Mouse (Mus musculus): Measurements from ENCODE around the gene Cntnap4. TPM values are rescaled to one million over a fixed set of nuclear protein-coding genes. Genes with fewer than 3 reads are reported as not detected.

Cntnap4 gene
- total RNA-seq (2014; rRNA removed) (37.0 and 42.5 TPM in 2 replicates), polyA plus RNA-seq (2015; fragmentation: Nextera tagmentation; extraction: Ambion mirVana) (15.5 and 16.5 TPM in 2 replicates)

GRCm38 (mm10) chr8:112569471-112570141 lies at the start of gene Cntnap4:
Gene Cntnap4 (plus strand): TSS chr8:112570043.
- no peaks in the 10 kb centered on the region for H3K4me1 ChIP-seq (ENCODE audit: insufficient read depth, low read length)
- TF ChIP-seq CTCF (IDR thresholded peaks at IDR 0.05): no peak
- H3K27ac ChIP-seq (ENCODE audit: low read depth, low read length): peak within 1 kb of the TSS; percentile 77
- H3K4me3 ChIP-seq (ENCODE audit: low read depth, low read length): peak within 1 kb of the TSS; percentile 58
- peak within 1 kb of the TSS; percentile 54 for H3K4me2 ChIP-seq (ENCODE audit: low read depth, low read length, poor library complexity, severe bottlenecking)
- peak within 1 kb of the TSS; percentile 81 for H3K9ac ChIP-seq (replicated peaks; ENCODE audit: low read length, poor library complexity, severe bottlenecking)
- no peaks in the 10 kb centered on the region for H3K27me3 ChIP-seq (ENCODE audit: insufficient read depth, low read length)
- H3K36me3 ChIP-seq (ENCODE audit: insufficient read depth, low read length): no peaks in the 10 kb centered on the region
- DNase-seq (ENCODE audit: low spot score) (peak; percentile 76), ATAC-seq (ENCODE audit: low FRiP score) (peak; percentile 56; the same call in 1 of the 2 replicates)
- WGBS: under 1% methylated on average over 18 of the region's 18 CpGs
- no peaks in the 10 kb centered on the region for H3K9me3 ChIP-seq (ENCODE audit: low read length)

- DNase-seq (ENCODE audit: low spot score): no peak
- Histone ChIP-seq H3K4me1 (ENCODE audit: insufficient read depth, low read length) (no peaks in the 10 kb centered on the region), H3K9ac (replicated peaks; ENCODE audit: low read length, poor library complexity, severe bottlenecking) (no peak overlapping the region), H3K36me3 (ENCODE audit: insufficient read depth, low read length) (no peaks in the 10 kb centered on the region), H3K27ac (ENCODE audit: low read depth, low read length) (no peak overlapping the region), H3K27me3 (ENCODE audit: insufficient read depth, low read length) (no peaks in the 10 kb centered on the region), H3K4me3 (ENCODE audit: low read depth, low read length) (no peak overlapping the region), H3K4me2 (ENCODE audit: low read depth, low read length, poor library complexity, severe bottlenecking) (no peak overlapping the region), H3K9me3 (ENCODE audit: low read length) (no peaks in the 10 kb centered on the region)
- 59% methylated on average over 4 of the region's 4 CpGs for WGBS
- TF ChIP-seq CTCF (IDR thresholded peaks at IDR 0.05): no peak
- ATAC-seq (ENCODE audit: low FRiP score): no peak
Observed at GRCm38 (mm10) chr8:112557376-112557775, 12.5 kb upstream of the Cntnap4 start.

GRCm38 (mm10) chr8:112570541-112570940 lies 698 bp downstream of the Cntnap4 start:
- no peak for TF ChIP-seq CTCF (IDR thresholded peaks at IDR 0.05)
- H3K4me2 ChIP-seq (ENCODE audit: low read depth, low read length, poor library complexity, severe bottlenecking): peak overlapping the region; percentile 54
- ATAC-seq (ENCODE audit: low FRiP score) (no peak), DNase-seq (ENCODE audit: low spot score) (peak; percentile 28)
- H3K36me3 ChIP-seq (ENCODE audit: insufficient read depth, low read length): no peaks in the 10 kb centered on the region
- H3K9me3 ChIP-seq (ENCODE audit: low read length): no peaks in the 10 kb centered on the region
- H3K27ac ChIP-seq (ENCODE audit: low read depth, low read length): peak overlapping the region; percentile 77; the same call in 1 of the 2 replicates
- 2% methylated on average over 6 of the region's 6 CpGs for WGBS
- no peak overlapping the region for H3K9ac ChIP-seq (replicated peaks; ENCODE audit: low read length, poor library complexity, severe bottlenecking)
- peak overlapping the region; percentile 58 for H3K4me3 ChIP-seq (ENCODE audit: low read depth, low read length)
- no peaks in the 10 kb centered on the region for H3K27me3 ChIP-seq (ENCODE audit: insufficient read depth, low read length)
- no peaks in the 10 kb centered on the region for H3K4me1 ChIP-seq (ENCODE audit: insufficient read depth, low read length)

DNA sequence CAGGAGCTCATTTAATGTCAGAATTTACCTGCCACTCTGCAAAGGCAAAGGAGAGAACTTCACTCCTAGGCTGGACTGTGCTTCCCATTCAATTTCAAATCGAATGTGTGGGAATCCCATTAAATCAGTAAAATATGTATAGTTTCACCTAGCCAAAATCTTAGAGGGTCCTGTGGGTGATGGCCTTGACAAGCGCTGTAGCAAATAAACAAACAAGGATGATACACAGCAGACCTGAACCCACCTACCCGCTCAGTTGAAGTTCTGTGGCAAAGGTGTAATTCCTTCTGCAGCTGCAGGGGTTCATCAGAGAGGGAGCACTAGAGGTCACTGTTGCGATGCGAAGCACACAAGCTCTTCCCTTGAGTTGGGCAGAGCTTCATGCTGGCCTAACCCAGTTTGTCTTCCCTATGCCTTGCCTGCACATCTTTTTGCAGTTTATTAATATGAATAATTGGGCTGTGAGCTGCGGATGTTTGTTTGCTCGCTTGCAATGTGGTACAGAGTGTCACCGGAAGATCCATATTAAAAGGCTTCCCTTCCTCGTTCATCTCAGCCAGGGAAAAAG lies 1.6 kb downstream of the Cntnap4 start:
- H3K27ac ChIP-seq (ENCODE audit: low read depth, low read length): peak overlapping the region; percentile 55
- peak; percentile 95 for TF ChIP-seq CTCF (IDR thresholded peaks at IDR 0.05)
- no peaks in the 10 kb centered on the region for H3K36me3 ChIP-seq (ENCODE audit: insufficient read depth, low read length)
- no peaks in the 10 kb centered on the region for H3K27me3 ChIP-seq (ENCODE audit: insufficient read depth, low read length)
- H3K4me3 ChIP-seq (ENCODE audit: low read depth, low read length): peak overlapping the region; percentile 58
- 10% methylated on average over 9 of the region's 9 CpGs for WGBS
- peak; percentile 90 for DNase-seq (ENCODE audit: low spot score)
- no peaks in the 10 kb centered on the region for H3K4me1 ChIP-seq (ENCODE audit: insufficient read depth, low read length)
- ATAC-seq (ENCODE audit: low FRiP score): no peak
- H3K9ac ChIP-seq (replicated peaks; ENCODE audit: low read length, poor library complexity, severe bottlenecking): peak overlapping the region; percentile 39; the same call in 1 of the 2 replicates
- peak overlapping the region; percentile 54 for H3K4me2 ChIP-seq (ENCODE audit: low read depth, low read length, poor library complexity, severe bottlenecking)
- no peaks in the 10 kb centered on the region for H3K9me3 ChIP-seq (ENCODE audit: low read length)

DNA sequence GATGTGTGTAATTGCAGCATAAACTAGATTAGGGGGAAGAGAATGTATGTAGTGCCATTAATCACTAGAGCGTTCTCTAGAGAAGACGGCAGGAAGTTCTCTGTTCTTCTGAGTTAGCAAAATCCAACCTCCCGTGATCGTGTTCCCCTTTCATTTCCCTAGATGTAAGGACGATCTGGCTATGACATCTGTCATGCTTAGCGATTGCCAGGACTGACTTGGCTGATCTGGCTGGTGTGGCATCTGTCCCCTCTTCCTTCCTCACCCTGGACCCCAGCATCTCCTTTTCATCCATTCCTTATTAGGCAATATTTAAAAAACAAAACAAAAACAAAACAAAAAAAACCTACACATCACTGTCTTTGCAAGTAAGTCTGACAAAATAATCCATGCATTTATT lies 11.6 kb downstream of the Cntnap4 start:
- H3K9ac ChIP-seq (replicated peaks; ENCODE audit: low read length, poor library complexity, severe bottlenecking): no peak overlapping the region
- DNase-seq (ENCODE audit: low spot score) (peak; percentile 49), ATAC-seq (ENCODE audit: low FRiP score) (no peak)
- H3K4me2 ChIP-seq (ENCODE audit: low read depth, low read length, poor library complexity, severe bottlenecking): no peak overlapping the region
- H3K36me3 ChIP-seq (ENCODE audit: insufficient read depth, low read length): no peaks in the 10 kb centered on the region
- no peaks in the 10 kb centered on the region; the same call in 1 of the 2 replicates for H3K4me1 ChIP-seq (ENCODE audit: insufficient read depth, low read length)
- TF ChIP-seq CTCF (IDR thresholded peaks at IDR 0.05): no peak
- no peak overlapping the region for H3K4me3 ChIP-seq (ENCODE audit: low read depth, low read length)
- WGBS: 68% methylated on average over 6 of the region's 6 CpGs
- H3K27ac ChIP-seq (ENCODE audit: low read depth, low read length): no peak overlapping the region
- H3K27me3 ChIP-seq (ENCODE audit: insufficient read depth, low read length): no peaks in the 10 kb centered on the region
- no peaks in the 10 kb centered on the region for H3K9me3 ChIP-seq (ENCODE audit: low read length)

DNA sequence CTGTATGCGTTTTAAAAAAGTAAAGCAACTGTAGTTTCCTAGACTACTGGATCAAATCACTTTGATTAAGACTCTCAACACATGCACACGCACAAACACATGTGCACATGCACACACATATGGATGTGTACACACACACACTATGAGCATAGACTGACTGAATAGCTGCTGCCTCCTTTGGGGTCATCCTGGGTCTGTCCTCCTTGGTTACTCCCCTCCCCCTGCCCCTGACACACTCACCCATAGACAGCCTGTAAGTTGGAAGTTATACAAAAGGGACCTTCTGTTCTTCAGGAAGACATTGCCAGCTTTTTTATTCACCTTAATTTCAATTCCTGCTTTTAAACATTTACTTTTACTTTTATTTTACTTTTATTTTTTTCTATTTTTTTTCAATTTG lies 13.6 kb downstream of the Cntnap4 start:
- 90% methylated on average over 2 of the region's 2 CpGs for WGBS
- ATAC-seq (ENCODE audit: low FRiP score): no peak

More for the DNA sequence above, 13.6 kb downstream of the Cntnap4 start:
- Histone ChIP-seq H3K27ac (ENCODE audit: low read depth, low read length) (no peak overlapping the region), H3K4me1 (ENCODE audit: insufficient read depth, low read length) (no peaks in the 10 kb centered on the region; the same call in 1 of the 2 replicates), H3K4me2 (ENCODE audit: low read depth, low read length, poor library complexity, severe bottlenecking) (no peak overlapping the region), H3K9ac (replicated peaks; ENCODE audit: low read length, poor library complexity, severe bottlenecking) (no peak overlapping the region), H3K36me3 (ENCODE audit: insufficient read depth, low read length) (no peaks in the 10 kb centered on the region), H3K9me3 (ENCODE audit: low read length) (no peaks in the 10 kb centered on the region), H3K4me3 (ENCODE audit: low read depth, low read length) (no peak overlapping the region), H3K27me3 (ENCODE audit: insufficient read depth, low read length) (no peaks in the 10 kb centered on the region)
- TF ChIP-seq CTCF (IDR thresholded peaks at IDR 0.05): no peak
- no peak for DNase-seq (ENCODE audit: low spot score)

Data from midbrain, postnatal 0 days (tissue).